Mouse (Mus musculus) liver, embryonic 14.5 days (tissue): Measurements from ENCODE around the gene Rragd. TPM values are rescaled to one million over a fixed set of nuclear protein-coding genes. Genes with fewer than 3 reads are reported as not detected.

Source experiments
- ATAC-seq: fragments of 200-750 bp; cut with Nextera tagmentation; 2 replicates; pipeline ENCODE4 v1.8.0; 2017; ENCODE audit warnings: moderate number of reproducible peaks, mild to moderate bottlenecking, moderate library complexity; ENCODE audit not compliant: insufficient read depth
- DNase-seq, 3 experiments: peaks; one replicate each; pipeline ENCODE4 v3.0.0-alpha.2; 2012 to 2013; ENCODE audit warnings: low read depth in 3 of 3, low spot score in 3 of 3
- H3K27ac ChIP-seq: fragments of 300-500 bp; sonication (generic); 2 replicates; pipeline ENCODE4 v1.5.1; 2014; ENCODE audit warnings: moderate library complexity, mild to moderate bottlenecking, control low read depth, inconsistent platforms
- H3K27me3 ChIP-seq: fragments of 300-500 bp; sonication (generic); 2 replicates; pipeline ENCODE4 v1.6.1; 2014; ENCODE audit warnings: mild to moderate bottlenecking, low read length, moderate library complexity; ENCODE audit not compliant: control insufficient read depth, insufficient read depth
- H3K36me3 ChIP-seq: fragments of 300-500 bp; sonication (generic); replicated peaks from 2 replicates; pipeline ENCODE4 v1.6.1; 2014; ENCODE audit warnings: low read depth; ENCODE audit not compliant: control insufficient read depth, insufficient read depth
- H3K4me1 ChIP-seq, 2 experiments: fragments of 200-500 bp in 1 of 2; fragments of 300-500 bp in 1 of 2; sonication (generic) in 1 of 2; replicated peaks; 2 replicates each; pipeline ENCODE4 v1.6.1; 2012 to 2014; ENCODE audit warnings: antibody characterized with exemption in 1 of 2, inconsistent platforms in 1 of 2, low read length in 1 of 2; ENCODE audit not compliant: control insufficient read depth in 2 of 2, insufficient read depth in 2 of 2
- H3K4me2 ChIP-seq: fragments of 300-500 bp; sonication (generic); 2 replicates; pipeline ENCODE4 v1.6.1; 2014; ENCODE audit warnings: low read depth, mild to moderate bottlenecking, control low read depth, moderate library complexity
- H3K4me3 ChIP-seq, 2 experiments: fragments of 200-500 bp in 1 of 2; fragments of 300-500 bp in 1 of 2; sonication (generic) in 1 of 2; 2 replicates each; pipeline ENCODE4 v1.5.1; 2012 to 2014; ENCODE audit warnings: low read depth in 2 of 2, low read length in 2 of 2, mild to moderate bottlenecking in 2 of 2, control low read depth in 1 of 2, inconsistent platforms in 1 of 2, moderate library complexity in 1 of 2; ENCODE audit not compliant: insufficient read depth in 1 of 2
- H3K9ac ChIP-seq: fragments of 300-500 bp; sonication (generic); replicated peaks from 2 replicates; pipeline ENCODE4 v1.6.1; 2014; ENCODE audit warnings: mild to moderate bottlenecking, control low read depth, moderate library complexity
- H3K9me3 ChIP-seq: fragments of 300-500 bp; sonication (generic); 2 replicates; pipeline ENCODE4 v1.6.1; 2016; ENCODE audit warnings: low read length, mixed read lengths; ENCODE audit not compliant: control insufficient read depth
- CTCF ChIP-seq: IDR thresholded peaks from 2 replicates; pipeline ENCODE4 v1.5.1; 2016; ENCODE audit warnings: antibody characterized with exemption, low read depth, control low read depth
- EP300 ChIP-seq: IDR thresholded peaks from 2 replicates; pipeline ENCODE4 v1.6.1; 2016; ENCODE audit warnings: antibody characterized with exemption, low read depth
- WGBS: fragments of 180-500 bp; shearing (Covaris S2); extraction: QIAGEN DNeasy Blood & Tissue Kit; methylation state at CpG from one replicate; pipeline ENCODE4 v1.1.7; 2014; ENCODE audit not compliant: insufficient replicate concordance; 5-methylcytosine and 5-hydroxymethylcytosine counted together
- polyA plus RNA-seq, 2 experiments: library from polyadenylated mRNA; depleted of rRNA in 1 of 2; stranded (reverse) in 1 of 2; unstranded in 1 of 2; fragments of >200 nt; fragmentation: Nextera tagmentation in 1 of 2; extraction: Ambion mirVana in 1 of 2; gene quantifications; 2 replicates each; pipeline versions ENCODE4 v1.2.1 to v1.2.3; 2012 to 2014

Rragd gene
- polyA plus RNA-seq, 2 experiments: 2.4 to 2.6 TPM

DNA sequence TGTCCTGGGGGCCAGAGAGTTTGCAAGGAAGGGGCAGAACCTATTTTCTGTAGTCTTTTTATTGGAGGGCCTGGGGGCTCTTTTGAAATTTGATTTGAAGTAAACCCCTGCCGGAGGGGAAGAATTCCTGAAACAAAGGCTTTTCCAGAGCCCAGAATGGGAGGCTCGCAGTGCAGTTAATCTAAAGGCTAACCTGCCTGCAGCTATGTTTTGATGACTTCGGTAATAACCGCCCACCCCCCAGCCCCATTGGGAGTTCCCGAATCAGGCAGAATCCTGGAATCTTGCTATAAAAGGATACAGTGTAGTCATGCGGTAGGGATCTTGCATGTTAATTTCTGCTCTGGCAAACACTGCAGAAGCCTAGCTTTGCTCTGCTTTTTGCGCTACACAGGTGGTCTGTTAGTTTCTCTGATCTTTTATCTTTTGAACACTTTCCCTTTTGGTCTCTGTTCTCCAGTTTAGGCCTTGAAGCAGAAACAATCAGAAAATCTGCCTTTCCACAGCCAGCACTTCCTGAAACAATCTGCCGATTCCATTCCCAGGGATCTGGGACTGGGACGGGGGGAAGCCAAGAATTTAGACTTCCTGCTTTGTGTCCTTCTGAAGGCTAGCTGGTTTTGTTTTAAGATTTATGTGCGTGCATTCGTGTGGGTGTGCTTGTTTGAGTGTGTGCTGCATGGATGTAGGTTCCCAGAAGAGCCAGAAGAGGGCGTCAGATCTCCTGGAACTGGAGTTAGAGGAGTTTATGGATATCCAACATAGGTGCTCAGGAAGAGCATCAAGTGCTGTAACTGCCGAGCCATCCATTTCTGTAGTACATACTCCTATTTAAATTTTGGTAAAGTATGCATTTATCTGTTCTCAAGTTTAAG, 2.2 kb downstream of the Rragd start:
- Histone ChIP-seq H3K9me3 (no peaks in the 10 kb centered on the region), H3K36me3 (no peaks in the 10 kb centered on the region), H3K4me1 (peaks cover 31 to 43% of the 10 kb centered on the region in 2 experiments), H3K27me3 (peaks cover 41% of the 10 kb centered on the region), H3K4me3 (peak overlapping the region; percentile 59 to 61), H3K4me2 (peak overlapping the region; percentile 78), H3K27ac (no peak overlapping the region), H3K9ac (peak overlapping the region; percentile 53)
- TF ChIP-seq CTCF (peak; percentile 53), EP300 (no peak)
- no peak for ATAC-seq
- 28% methylated on average over 13 of the region's 13 CpGs for WGBS
- DNase-seq: no peak

DNA sequence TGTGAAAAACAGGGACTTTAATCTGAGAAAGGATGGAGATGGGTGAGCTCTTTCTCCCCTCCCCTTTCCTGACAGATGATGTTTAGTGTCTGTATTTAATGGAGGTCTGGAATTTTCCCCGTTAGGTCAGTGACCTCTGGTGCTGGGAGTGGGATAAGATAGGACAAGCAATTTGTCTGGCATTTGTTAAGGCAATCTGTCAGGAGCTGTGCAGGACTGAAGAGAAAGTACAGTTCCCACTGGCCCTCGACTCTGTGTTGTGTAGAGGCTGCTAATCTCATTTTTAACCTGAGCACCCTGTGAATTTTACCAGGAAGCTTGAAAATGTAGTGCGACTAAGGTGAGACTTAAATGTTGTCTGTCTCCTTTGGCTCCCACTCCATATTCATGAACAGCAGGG, 2.8 kb downstream of the Rragd start:
- Histone ChIP-seq H3K36me3 (no peaks in the 10 kb centered on the region), H3K9ac (peak overlapping the region; percentile 33; the same call in 1 of the 2 replicates), H3K4me1 (peaks cover 31 to 43% of the 10 kb centered on the region in 2 experiments), H3K27me3 (peaks cover 41% of the 10 kb centered on the region), H3K4me3 (peak overlapping the region; percentile 47 to 59), H3K27ac (peak overlapping the region; percentile 70), H3K4me2 (peak overlapping the region; percentile 78), H3K9me3 (no peaks in the 10 kb centered on the region)
- no peak for ATAC-seq
- TF ChIP-seq EP300 (no peak), CTCF (no peak)
- 19% methylated on average over 3 of the region's 3 CpGs for WGBS
- no peak for DNase-seq

DNA sequence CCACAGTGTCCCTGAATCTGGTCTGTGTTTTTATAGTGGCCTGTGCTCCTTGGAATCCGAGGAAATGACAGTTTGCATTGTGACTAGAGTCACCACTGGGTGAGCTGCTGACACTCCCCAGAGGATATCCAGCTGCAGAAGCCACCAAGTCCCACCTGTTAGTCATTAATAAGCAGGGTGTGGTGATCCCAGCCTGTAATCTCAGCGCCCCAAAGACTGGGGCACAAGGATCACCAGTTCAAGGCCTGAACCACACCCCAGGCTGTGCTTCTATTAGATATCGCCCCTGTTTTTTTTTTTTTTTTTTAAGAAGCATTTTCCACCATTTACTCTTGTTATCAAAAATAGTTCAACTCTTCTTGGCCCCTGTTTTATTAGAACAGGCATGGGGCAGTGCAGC, 4.2 kb downstream of the Rragd start:
- peak overlapping the region; percentile 78 for H3K4me2 ChIP-seq
- H3K36me3 ChIP-seq: no peaks in the 10 kb centered on the region
- H3K4me3 ChIP-seq: peak overlapping the region; percentile 59 to 63
- H3K9ac ChIP-seq: peak overlapping the region; percentile 68
- ATAC-seq (peak; percentile 97), DNase-seq (peak; percentile 84 to 88 (median 87))
- peak overlapping the region; percentile 83 for H3K27ac ChIP-seq
- WGBS: 18% methylated on average over 3 of the region's 3 CpGs
- no peaks in the 10 kb centered on the region for H3K9me3 ChIP-seq
- peak; percentile 32; the same call in 1 of the 2 replicates for TF ChIP-seq CTCF
- peak; percentile 95 for TF ChIP-seq EP300
- peaks cover 33% of the 10 kb centered on the region for H3K27me3 ChIP-seq
- H3K4me1 ChIP-seq: peaks cover 28 to 33% of the 10 kb centered on the region in 2 experiments

DNA sequence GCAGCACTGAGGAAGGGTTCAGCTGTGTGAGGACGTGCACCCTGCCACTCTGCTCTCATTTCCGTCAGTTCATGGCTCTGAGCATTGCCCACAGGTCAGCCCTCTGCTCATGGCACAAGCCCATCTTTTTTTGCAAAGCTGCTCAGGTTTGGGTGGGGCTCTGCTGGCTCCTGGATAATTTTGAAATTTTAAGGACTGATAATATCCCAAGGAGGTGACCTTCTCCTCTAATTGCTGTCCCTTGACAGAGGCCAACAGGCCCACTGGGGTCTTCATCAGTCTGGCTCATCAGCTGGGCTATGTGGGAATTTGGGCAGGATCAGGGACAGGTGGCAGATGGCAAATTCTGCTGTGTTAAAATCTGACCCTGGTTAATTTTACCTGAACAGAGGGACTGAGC, 6.5 kb downstream of the Rragd start:
- ATAC-seq (no peak), DNase-seq (no peak)
- H3K9me3 ChIP-seq: no peaks in the 10 kb centered on the region
- no peak overlapping the region for H3K4me3 ChIP-seq
- no peaks in the 10 kb centered on the region for H3K36me3 ChIP-seq
- no peak overlapping the region for H3K27ac ChIP-seq
- whole genome bisulfite sequencing: 74% methylated on average over 2 of the region's 2 CpGs
- peaks cover 20 to 30% of the 10 kb centered on the region in 2 experiments for H3K4me1 ChIP-seq
- no peak overlapping the region; the same call in 1 of the 2 replicates for H3K9ac ChIP-seq
- peaks cover 11% of the 10 kb centered on the region for H3K27me3 ChIP-seq
- no peak overlapping the region for H3K4me2 ChIP-seq
- no peak for TF ChIP-seq CTCF
- TF ChIP-seq EP300: no peak

DNA sequence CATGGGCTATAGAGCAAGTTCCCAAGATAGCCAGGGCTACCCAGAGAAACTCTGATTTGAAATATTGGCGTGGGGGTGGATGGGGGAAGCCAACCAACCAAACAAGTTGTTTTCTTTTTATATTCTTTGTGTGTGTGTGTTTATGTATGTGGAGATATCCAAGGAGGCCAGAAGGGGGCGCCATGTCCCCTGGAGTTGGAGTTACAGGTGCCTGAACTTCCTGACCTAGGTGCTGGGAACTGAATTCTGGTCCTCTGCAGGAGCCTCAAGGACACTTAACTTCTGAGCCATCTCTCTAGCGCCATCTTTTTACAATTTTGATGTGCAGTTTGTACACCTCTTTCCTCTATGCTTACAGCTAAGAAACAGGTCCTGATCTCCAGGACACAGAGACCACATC, 11.3 kb downstream of the Rragd start:
- 49% methylated on average over 3 of the region's 3 CpGs for WGBS
- Histone ChIP-seq H3K4me2 (no peak overlapping the region), H3K36me3 (no peaks in the 10 kb centered on the region), H3K27ac (no peak overlapping the region), H3K4me1 (peaks cover 0 to 3% of the 10 kb centered on the region in 2 experiments), H3K4me3 (no peak overlapping the region), H3K27me3 (no peaks in the 10 kb centered on the region), H3K9me3 (no peaks in the 10 kb centered on the region), H3K9ac (no peak overlapping the region)
- ATAC-seq (no peak), DNase-seq (no peak)
- no peak for TF ChIP-seq EP300
- no peak for TF ChIP-seq CTCF
